Mouse (Mus musculus): ENCODE results near the gene Galnt2.

Galnt2 gene

DNA sequence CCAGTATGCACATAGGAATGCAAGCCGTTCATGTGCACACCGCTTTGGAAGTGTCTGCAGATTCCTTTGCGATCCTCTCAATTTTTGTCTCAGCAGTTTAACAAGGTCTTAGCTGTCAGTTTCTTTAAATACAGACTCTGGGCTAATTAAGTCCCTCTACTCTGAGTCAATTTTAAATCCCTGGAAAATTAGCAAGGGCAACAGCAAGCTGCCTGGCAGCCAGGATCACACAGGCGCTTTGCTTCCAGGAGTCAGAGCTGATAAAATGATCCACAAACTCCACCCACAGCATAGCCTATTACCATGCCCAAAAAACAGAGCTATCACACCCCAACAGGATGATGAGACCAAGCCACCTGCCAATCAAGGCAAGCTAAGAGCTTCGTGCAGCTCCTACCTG is 142.6 kb downstream of the Galnt2 start:
- no peak for DNase-seq (ENCODE audit: low spot score)

DNA sequence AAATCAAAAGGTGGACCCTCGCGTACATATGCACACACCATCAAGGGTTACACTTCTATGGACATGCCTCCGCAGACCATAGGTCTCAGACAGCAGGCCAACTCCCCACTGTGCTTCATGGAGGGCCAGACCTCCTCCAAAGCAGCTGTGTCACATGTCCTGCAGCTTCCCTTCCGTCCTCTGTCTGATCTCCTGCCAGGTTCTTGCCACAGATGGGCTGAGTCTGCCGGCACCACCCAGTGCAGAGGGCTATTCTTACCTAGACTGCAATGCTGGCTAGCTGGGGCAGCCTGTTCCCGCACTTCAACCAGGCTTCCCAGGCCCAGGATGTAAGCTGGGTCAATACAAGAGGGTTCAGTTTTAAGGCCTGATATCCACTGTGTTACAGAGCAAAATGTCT is 144.0 kb downstream of the Galnt2 start:
- DNase-seq (ENCODE audit: low spot score) = no peak

DNA sequence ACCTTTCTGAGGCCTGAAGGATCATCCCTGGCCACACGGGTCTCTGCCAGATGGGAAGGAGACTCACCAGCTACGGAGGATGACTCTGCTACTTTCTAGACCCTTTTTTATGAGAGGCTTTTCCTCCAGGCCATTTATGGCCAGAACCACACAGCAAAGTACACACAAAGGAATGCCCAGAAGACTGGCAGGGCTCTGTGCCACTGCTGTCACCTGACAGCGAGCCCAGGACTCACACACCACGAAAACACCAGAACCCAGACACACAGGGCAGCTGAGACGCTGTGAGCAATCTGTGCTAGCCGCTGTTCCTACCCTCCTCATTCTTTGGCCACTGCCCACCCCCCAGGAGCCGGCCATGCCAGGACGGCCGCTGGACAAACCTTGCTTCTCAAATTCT is 144.5 kb downstream of the Galnt2 start:
- DNase-seq (ENCODE audit: low spot score) = no peak

DNA sequence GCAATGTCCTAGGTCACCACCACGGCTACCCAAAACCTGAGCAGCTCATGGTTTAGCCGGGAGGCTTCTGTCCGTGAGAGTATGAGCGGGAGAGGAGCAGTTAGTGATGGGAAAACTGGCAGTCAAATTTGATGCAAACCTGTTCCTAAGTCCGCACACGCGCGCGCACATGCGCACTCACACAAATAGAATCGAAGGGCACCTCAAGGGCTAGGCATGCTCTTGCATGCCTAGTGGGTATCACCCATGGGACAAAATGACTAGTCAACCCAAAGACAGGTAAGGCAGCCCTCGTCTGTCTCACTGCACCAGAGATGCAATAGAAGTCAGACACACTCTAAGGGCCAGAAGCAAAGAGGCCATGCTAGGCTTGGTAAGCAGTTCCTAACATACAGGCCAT is 145.2 kb downstream of the Galnt2 start:
- DNase-seq (ENCODE audit: low spot score) = no peak

DNA sequence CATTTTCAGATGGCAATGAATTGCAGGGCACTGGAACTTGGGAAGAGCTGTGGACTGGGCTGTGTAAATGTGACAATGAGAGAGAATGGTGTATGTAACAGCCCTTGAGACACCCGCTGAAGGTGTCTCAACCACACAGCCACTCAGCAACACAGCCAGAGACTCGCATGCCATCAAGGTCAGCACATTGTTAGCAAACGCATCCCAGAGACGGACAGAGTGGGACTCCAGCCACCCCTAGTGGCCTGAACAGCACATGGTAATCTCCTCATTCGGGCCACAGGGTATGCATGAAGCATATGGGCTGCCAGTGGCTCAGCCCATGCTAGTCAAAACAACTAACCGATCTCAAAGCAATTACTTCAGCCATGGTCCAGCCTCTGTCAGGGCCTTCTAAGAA is 148.1 kb downstream of the Galnt2 start:
- no peak for DNase-seq (ENCODE audit: low spot score)

DNA sequence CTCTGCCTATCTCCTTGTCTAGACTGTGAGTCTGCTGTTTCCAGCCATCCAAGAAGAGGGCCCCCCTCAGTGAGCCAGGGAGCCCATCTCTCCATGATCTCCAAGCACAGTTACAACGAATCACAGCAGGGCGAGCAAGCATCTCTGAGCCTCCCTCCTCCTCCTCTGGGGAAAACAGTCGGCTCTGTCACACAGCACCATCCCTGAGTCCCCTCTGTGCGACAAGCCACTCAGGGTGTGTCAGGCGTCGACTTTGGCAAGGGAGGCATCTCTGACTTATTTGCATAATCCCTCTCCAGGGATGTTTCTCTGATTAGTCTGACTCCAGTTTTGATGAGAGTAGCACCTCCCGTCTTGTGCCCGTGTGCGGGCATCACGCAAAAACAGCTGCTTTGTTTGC is 151.0 kb downstream of the Galnt2 start:
- DNase-seq (ENCODE audit: low spot score) = no peak

DNA sequence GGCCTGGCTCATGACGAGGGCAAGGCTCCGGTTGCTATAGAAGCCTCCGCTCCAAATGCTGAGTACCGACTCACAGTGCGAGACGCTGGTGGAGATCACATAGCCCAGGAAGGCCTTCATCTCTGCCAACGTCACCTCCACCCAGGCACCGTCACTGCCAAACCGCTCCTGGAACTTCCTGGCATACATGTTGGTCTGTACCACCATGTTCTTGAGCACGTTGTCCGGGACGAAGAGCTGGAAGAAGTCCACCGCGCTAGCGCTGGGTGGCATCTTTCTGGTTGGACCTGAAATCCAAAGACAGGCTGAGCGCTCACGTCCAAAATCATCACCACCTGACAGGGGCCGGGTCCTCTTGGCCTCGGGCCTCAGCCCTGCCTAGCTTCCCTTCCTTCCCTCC is 153.1 kb downstream of the Galnt2 start:
- no peak for DNase-seq (ENCODE audit: low spot score)

DNA sequence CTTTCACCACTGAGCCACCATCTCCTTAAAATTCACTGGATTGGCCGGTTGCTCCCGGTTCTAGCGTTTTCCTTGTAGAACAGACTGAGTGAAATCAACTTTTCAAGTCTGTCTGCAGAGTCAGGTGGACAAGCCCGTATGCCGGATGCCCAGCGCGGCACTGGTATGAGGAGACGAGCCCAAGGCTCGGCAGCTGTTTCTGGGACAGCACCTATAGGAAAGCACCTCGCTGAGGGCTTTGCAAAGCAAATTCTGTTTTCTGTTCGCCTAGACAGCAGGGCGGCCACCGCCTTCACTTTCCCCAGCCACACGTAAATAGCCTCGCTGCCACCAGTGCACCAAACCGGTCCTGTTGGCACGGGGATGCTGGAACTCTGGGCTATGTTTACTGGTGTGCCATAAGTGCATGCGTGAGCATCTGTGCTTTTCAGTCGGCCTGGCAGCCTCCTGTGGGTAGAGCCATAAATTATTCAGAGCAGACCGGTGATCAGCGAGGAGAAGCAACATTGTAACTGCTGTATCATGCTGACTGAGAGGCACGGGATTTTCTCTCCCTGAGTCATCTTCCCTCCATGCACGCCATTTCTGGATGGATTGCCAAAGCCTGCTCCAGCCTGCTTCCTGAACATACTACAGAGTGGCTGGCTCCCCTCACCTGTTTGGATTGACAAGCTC is 155.2 kb downstream of the Galnt2 start:
- no peak for DNase-seq (ENCODE audit: low spot score)

DNA sequence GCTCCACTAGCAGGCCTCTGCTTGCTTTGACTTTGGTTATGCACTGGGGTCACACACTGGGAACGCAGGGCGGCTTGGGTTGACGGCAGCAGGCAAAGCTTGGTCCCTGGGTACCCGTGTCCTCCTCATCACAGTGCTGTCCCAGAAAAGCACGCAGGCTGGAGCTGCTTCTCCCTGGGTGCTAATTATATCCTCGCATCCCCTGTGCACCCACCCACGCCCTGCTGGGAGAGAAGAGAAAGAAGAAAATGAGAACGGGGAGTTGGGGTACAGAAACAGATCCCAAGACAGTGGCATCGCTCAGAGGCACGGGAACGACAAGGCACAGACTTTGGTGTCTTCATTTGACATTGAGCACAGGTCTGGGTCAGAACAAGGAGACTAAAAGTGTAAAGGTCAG is 158.3 kb downstream of the Galnt2 start:
- DNase-seq (ENCODE audit: low spot score) = no peak

DNA sequence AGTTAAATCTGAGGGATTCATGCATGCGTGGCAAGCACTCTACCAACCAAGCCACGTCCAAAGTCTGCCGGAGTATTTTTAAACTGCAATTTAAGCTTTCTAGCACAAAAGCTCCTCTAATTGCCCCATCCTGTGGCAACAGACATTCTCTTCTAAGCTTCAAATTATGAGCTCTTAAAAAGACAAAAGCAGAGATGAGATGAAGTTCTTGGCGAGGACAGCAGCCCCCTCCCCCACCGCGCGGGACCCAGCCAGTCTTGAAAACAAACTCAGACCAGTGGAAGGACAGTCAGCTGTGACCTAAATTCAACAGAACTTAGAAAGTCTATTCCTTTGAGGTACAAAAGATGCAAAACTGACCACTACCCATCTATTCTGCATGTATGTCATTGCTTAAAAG is 160.0 kb downstream of the Galnt2 start:
- no peak for DNase-seq (ENCODE audit: low spot score)

DNA sequence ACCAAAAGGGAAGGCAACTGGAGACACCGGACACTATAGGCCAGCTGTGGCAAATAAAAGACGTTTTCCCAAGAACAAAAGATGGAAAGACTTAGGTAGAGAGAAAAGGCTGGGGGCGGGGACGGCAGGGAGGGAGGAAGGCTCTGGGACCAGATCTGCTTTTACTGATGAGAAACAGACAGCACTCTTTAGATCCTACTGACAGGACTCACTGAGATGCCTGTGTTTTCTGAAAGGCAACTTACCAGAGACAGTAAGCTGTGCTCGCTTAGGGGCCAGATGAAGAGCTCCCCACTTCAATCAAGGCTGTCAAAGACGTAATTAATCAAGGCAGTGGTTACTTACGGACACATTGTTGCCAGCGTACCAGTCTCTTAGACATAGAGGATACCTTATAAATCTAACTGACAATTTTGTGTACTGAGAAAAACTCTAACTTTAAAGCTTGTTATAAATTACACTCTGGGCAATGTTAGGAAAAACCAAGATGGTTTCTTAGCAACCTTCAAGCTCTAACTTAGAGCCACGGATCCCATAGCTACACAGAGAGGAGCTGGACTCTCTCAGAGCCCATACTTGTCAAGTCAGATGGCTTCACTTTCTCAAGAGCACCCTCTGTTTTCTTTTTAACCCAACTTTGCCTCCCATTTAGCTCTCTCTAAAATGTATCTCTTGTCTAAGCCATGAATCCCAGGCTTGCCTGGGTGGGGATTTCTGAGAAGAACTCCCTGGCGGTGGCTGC is 161.3 kb downstream of the Galnt2 start:
- DNase-seq (ENCODE audit: low spot score) = no peak

DNA sequence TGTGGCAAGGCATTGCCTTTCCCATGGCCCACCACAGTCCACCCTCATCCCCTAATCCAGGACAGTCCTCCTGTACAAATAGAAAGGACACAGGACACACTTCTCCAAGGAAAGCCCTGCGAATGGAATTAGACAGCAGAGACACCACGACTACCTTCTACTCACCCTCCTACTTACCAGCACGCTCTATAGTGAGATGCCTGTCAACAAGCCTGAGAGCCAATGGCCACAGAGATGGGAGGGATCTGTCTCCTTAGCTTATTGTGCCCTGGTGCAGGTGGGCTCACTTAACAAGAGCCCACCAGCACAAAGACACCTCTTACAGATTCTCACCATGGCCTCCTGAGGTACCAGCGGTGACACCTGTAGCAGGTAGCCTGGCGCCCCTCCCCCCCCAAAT is 161.8 kb downstream of the Galnt2 start:
- DNase-seq (ENCODE audit: low spot score) = no peak

DNA sequence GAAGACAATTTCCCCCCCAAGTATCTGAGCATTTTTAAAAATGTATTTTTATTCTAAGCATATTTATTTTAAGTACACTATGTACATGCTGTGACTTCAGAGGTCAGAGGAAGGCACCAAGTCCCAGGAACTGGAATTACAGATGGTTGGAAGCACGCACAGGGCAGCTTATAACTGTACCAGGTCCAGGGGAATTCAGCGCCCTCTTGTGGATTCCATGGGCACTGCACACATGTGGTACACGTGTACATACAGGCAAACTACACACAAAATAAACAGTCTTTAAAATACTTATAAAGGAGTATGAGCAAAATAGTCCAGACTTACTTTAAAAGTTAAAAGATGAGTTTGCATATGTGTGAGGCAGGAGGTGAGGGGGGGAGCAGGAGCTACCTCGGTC is 162.7 kb downstream of the Galnt2 start:
- DNase-seq (ENCODE audit: low spot score) = no peak

DNA sequence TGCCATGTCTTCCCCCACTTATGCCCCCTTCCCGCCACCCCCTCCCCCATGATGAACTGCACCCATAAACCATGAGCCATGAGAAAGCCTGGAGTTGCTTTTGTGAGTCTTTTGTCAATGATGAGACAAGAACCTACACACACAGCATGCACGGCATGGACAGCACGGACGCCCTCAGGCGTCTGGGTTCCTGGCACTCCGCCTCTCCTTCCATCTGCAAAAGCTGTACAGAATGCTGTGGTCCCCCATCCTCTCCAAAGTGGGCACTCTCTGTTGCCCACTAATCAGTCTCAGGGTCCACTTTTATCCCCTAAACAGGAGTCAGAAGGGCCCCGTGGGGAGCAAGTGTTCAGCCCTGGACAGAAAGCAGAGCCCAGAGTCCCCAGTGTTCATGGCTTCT is 163.8 kb downstream of the Galnt2 start:
- DNase-seq (ENCODE audit: low spot score) = no peak

Measured in ovary, postnatal 10 days (tissue).